Mouse (Mus musculus): ENCODE results near the gene 2010111I01Rik. TPM values are rescaled to one million over a fixed set of nuclear protein-coding genes. Genes with fewer than 3 reads are reported as not detected.

2010111I01Rik gene
- polyA plus RNA-seq, 1 experiment from 2014 or later, result 80.8 TPM

GRCm38 (mm10) chr13:63294359-63295193 lies 329.9 kb downstream of the 2010111I01Rik start:
- WGBS, result 21% methylated on average over 15 of the region's 15 CpGs
- Histone ChIP-seq H3K36me3 (ENCODE audit: control insufficient read depth, insufficient read depth, low read length) (peaks cover 5% of the 10 kb centered on the region), H3K9me3 (ENCODE audit: control insufficient read depth, low read length) (no peaks in the 10 kb centered on the region), H3K4me3 (ENCODE audit: low read depth, low read length) (no peak overlapping the region), H3K4me1 (ENCODE audit: control insufficient read depth, insufficient read depth, low read length) (peaks cover 21% of the 10 kb centered on the region), H3K27ac (ENCODE audit: low read depth, low read length) (peak overlapping the region; percentile 56), H3K27me3 (ENCODE audit: control insufficient read depth, insufficient read depth, low read length) (no peaks in the 10 kb centered on the region), H3K9ac (ENCODE audit: low read length) (peak overlapping the region; percentile 30; the same call in 1 of the 2 replicates), H3K4me2 (ENCODE audit: low read depth) (peak overlapping the region; percentile 12; the same call in 1 of the 2 replicates)
- peak; percentile 48 for ATAC-seq (ENCODE audit: insufficient read depth, low FRiP score, low TSS enrichment)
- peak; percentile 62 for DNase-seq (ENCODE audit: low spot score)

GRCm38 (mm10) chr13:63296300-63296699 lies 331.6 kb downstream of the 2010111I01Rik start:
- DNase-seq (ENCODE audit: low spot score), result no peak
- Histone ChIP-seq H3K4me1 (ENCODE audit: control insufficient read depth, insufficient read depth, low read length) (peaks cover 27% of the 10 kb centered on the region), H3K27me3 (ENCODE audit: control insufficient read depth, insufficient read depth, low read length) (no peaks in the 10 kb centered on the region), H3K36me3 (ENCODE audit: control insufficient read depth, insufficient read depth, low read length) (peaks cover 5% of the 10 kb centered on the region), H3K4me2 (ENCODE audit: low read depth) (no peak overlapping the region), H3K27ac (ENCODE audit: low read depth, low read length) (no peak overlapping the region), H3K9me3 (ENCODE audit: control insufficient read depth, low read length) (no peaks in the 10 kb centered on the region), H3K9ac (ENCODE audit: low read length) (no peak overlapping the region), H3K4me3 (ENCODE audit: low read depth, low read length) (no peak overlapping the region)
- 90% methylated on average over 11 of the region's 11 CpGs for WGBS
- no peak for ATAC-seq (ENCODE audit: insufficient read depth, low FRiP score, low TSS enrichment)

- Histone ChIP-seq H3K4me2 (ENCODE audit: low read depth) (no peak overlapping the region), H3K4me1 (ENCODE audit: control insufficient read depth, insufficient read depth, low read length) (peaks cover 32% of the 10 kb centered on the region), H3K9me3 (ENCODE audit: control insufficient read depth, low read length) (no peaks in the 10 kb centered on the region), H3K9ac (ENCODE audit: low read length) (no peak overlapping the region), H3K36me3 (ENCODE audit: control insufficient read depth, insufficient read depth, low read length) (peaks cover 5% of the 10 kb centered on the region), H3K27ac (ENCODE audit: low read depth, low read length) (no peak overlapping the region), H3K4me3 (ENCODE audit: low read depth, low read length) (no peak overlapping the region), H3K27me3 (ENCODE audit: control insufficient read depth, insufficient read depth, low read length) (no peaks in the 10 kb centered on the region)
- WGBS, result 95% methylated on average over 2 of the region's 2 CpGs
- ATAC-seq (ENCODE audit: insufficient read depth, low FRiP score, low TSS enrichment) (no peak), DNase-seq (ENCODE audit: low spot score) (no peak)
Measured at GRCm38 (mm10) chr13:63297003-63297402, 332.3 kb downstream of the 2010111I01Rik start.

GRCm38 (mm10) chr13:63297933-63298332 lies 333.2 kb downstream of the 2010111I01Rik start:
- Histone ChIP-seq H3K27me3 (ENCODE audit: control insufficient read depth, insufficient read depth, low read length) (no peaks in the 10 kb centered on the region), H3K9ac (ENCODE audit: low read length) (no peak overlapping the region), H3K9me3 (ENCODE audit: control insufficient read depth, low read length) (no peaks in the 10 kb centered on the region), H3K27ac (ENCODE audit: low read depth, low read length) (no peak overlapping the region), H3K36me3 (ENCODE audit: control insufficient read depth, insufficient read depth, low read length) (peaks cover 5% of the 10 kb centered on the region), H3K4me1 (ENCODE audit: control insufficient read depth, insufficient read depth, low read length) (peaks cover 35% of the 10 kb centered on the region), H3K4me2 (ENCODE audit: low read depth) (no peak overlapping the region), H3K4me3 (ENCODE audit: low read depth, low read length) (no peak overlapping the region)
- 94% methylated on average over 3 of the region's 3 CpGs for WGBS
- ATAC-seq (ENCODE audit: insufficient read depth, low FRiP score, low TSS enrichment) (no peak), DNase-seq (ENCODE audit: low spot score) (no peak)

- Histone ChIP-seq H3K4me2 (ENCODE audit: low read depth) (no peak overlapping the region), H3K4me3 (ENCODE audit: low read depth, low read length) (no peak overlapping the region), H3K9ac (ENCODE audit: low read length) (no peak overlapping the region), H3K27ac (ENCODE audit: low read depth, low read length) (no peak overlapping the region), H3K4me1 (ENCODE audit: control insufficient read depth, insufficient read depth, low read length) (peaks cover 28% of the 10 kb centered on the region), H3K36me3 (ENCODE audit: control insufficient read depth, insufficient read depth, low read length) (peaks cover 10% of the 10 kb centered on the region), H3K9me3 (ENCODE audit: control insufficient read depth, low read length) (no peaks in the 10 kb centered on the region), H3K27me3 (ENCODE audit: control insufficient read depth, insufficient read depth, low read length) (no peaks in the 10 kb centered on the region)
- ATAC-seq (ENCODE audit: insufficient read depth, low FRiP score, low TSS enrichment) (no peak), DNase-seq (ENCODE audit: low spot score) (no peak)
- 91% methylated on average over 5 of the region's 5 CpGs for WGBS
Measured at GRCm38 (mm10) chr13:63298931-63299330, 334.2 kb downstream of the 2010111I01Rik start.

- no peak overlapping the region for H3K9ac ChIP-seq (ENCODE audit: low read length)
- DNase-seq (ENCODE audit: low spot score), result no peak
- no peaks in the 10 kb centered on the region for H3K9me3 ChIP-seq (ENCODE audit: control insufficient read depth, low read length)
- H3K4me3 ChIP-seq (ENCODE audit: low read depth, low read length), result no peak overlapping the region
- no peak overlapping the region for H3K4me2 ChIP-seq (ENCODE audit: low read depth)
- WGBS, result 62% methylated on average over 7 of the region's 7 CpGs
- H3K27me3 ChIP-seq (ENCODE audit: control insufficient read depth, insufficient read depth, low read length), result no peaks in the 10 kb centered on the region
- peaks cover 10% of the 10 kb centered on the region for H3K36me3 ChIP-seq (ENCODE audit: control insufficient read depth, insufficient read depth, low read length)
- no peak overlapping the region for H3K27ac ChIP-seq (ENCODE audit: low read depth, low read length)
- H3K4me1 ChIP-seq (ENCODE audit: control insufficient read depth, insufficient read depth, low read length), result peaks cover 27% of the 10 kb centered on the region
- no peak for ATAC-seq (ENCODE audit: insufficient read depth, low FRiP score, low TSS enrichment)
Measured at GRCm38 (mm10) chr13:63300929-63301328, 336.2 kb downstream of the 2010111I01Rik start.

GRCm38 (mm10) chr13:63301764-63302209 lies 337.1 kb downstream of the 2010111I01Rik start:
- no peak overlapping the region for H3K4me2 ChIP-seq (ENCODE audit: low read depth)
- H3K4me1 ChIP-seq (ENCODE audit: control insufficient read depth, insufficient read depth, low read length), result peaks cover 32% of the 10 kb centered on the region
- H3K9ac ChIP-seq (ENCODE audit: low read length), result no peak overlapping the region
- H3K27ac ChIP-seq (ENCODE audit: low read depth, low read length), result no peak overlapping the region
- WGBS, result 32% methylated on average over 3 of the region's 3 CpGs
- DNase-seq (ENCODE audit: low spot score) (no peak), ATAC-seq (ENCODE audit: insufficient read depth, low FRiP score, low TSS enrichment) (no peak)
- peaks cover 10% of the 10 kb centered on the region for H3K36me3 ChIP-seq (ENCODE audit: control insufficient read depth, insufficient read depth, low read length)
- no peak overlapping the region for H3K4me3 ChIP-seq (ENCODE audit: low read depth, low read length)
- H3K9me3 ChIP-seq (ENCODE audit: control insufficient read depth, low read length), result no peaks in the 10 kb centered on the region
- H3K27me3 ChIP-seq (ENCODE audit: control insufficient read depth, insufficient read depth, low read length), result no peaks in the 10 kb centered on the region

- peaks cover 10% of the 10 kb centered on the region for H3K36me3 ChIP-seq (ENCODE audit: control insufficient read depth, insufficient read depth, low read length)
- no peak overlapping the region for H3K4me2 ChIP-seq (ENCODE audit: low read depth)
- DNase-seq (ENCODE audit: low spot score) (no peak), ATAC-seq (ENCODE audit: insufficient read depth, low FRiP score, low TSS enrichment) (no peak)
- H3K4me1 ChIP-seq (ENCODE audit: control insufficient read depth, insufficient read depth, low read length), result peaks cover 32% of the 10 kb centered on the region
- H3K9me3 ChIP-seq (ENCODE audit: control insufficient read depth, low read length), result no peaks in the 10 kb centered on the region
- no peaks in the 10 kb centered on the region for H3K27me3 ChIP-seq (ENCODE audit: control insufficient read depth, insufficient read depth, low read length)
- no peak overlapping the region for H3K4me3 ChIP-seq (ENCODE audit: low read depth, low read length)
- no peak overlapping the region for H3K27ac ChIP-seq (ENCODE audit: low read depth, low read length)
- H3K9ac ChIP-seq (ENCODE audit: low read length), result no peak overlapping the region
- WGBS, result 80% methylated on average over 5 of the region's 5 CpGs
Measured at GRCm38 (mm10) chr13:63302381-63302780, 337.7 kb downstream of the 2010111I01Rik start.

Measured in neural tube, embryonic 11.5 days (tissue).